Mouse (Mus musculus) heart, postnatal 0 days (tissue): ENCODE data around the gene Hadh. TPM values are rescaled to one million over a fixed set of nuclear protein-coding genes. Genes with fewer than 3 reads are reported as not detected.

Experiments used
- ATAC-seq: fragments of 200-750 bp; cut with Nextera tagmentation; 2 replicates; pipeline ENCODE4 v1.8.0; 2017; ENCODE audit warnings: low read depth, moderate number of reproducible peaks, moderate library complexity; ENCODE audit not compliant: insufficient read depth
- DNase-seq: peaks from one replicate; pipeline ENCODE4 v3.0.0-alpha.2; 2016; ENCODE audit warnings: low spot score
- H3K27ac ChIP-seq: fragments of 300-500 bp; sonication (generic); 2 replicates; pipeline ENCODE4 v1.5.1; 2014; ENCODE audit warnings: low read depth, mild to moderate bottlenecking
- H3K27me3 ChIP-seq: fragments of 300-500 bp; sonication (generic); 2 replicates; pipeline ENCODE4 v1.6.1; 2014; ENCODE audit warnings: low read length, mixed read lengths; ENCODE audit not compliant: control insufficient read depth, insufficient read depth
- H3K36me3 ChIP-seq: fragments of 300-500 bp; sonication (generic); replicated peaks from 2 replicates; pipeline ENCODE4 v1.6.1; 2014; ENCODE audit warnings: low read length, mixed read lengths; ENCODE audit not compliant: control insufficient read depth, insufficient read depth
- H3K4me1 ChIP-seq: fragments of 300-500 bp; sonication (generic); 2 replicates; pipeline ENCODE4 v1.6.1; 2014; ENCODE audit warnings: antibody characterized with exemption; ENCODE audit not compliant: control insufficient read depth, insufficient read depth
- H3K4me2 ChIP-seq: fragments of 300-500 bp; sonication (generic); 2 replicates; pipeline ENCODE4 v1.6.1; 2014; ENCODE audit warnings: low read depth, mild to moderate bottlenecking, low read length, moderate library complexity
- H3K4me3 ChIP-seq: fragments of 300-500 bp; sonication (generic); 2 replicates; pipeline ENCODE4 v1.5.1; 2014; ENCODE audit warnings: low read depth, low read length
- H3K9ac ChIP-seq: fragments of 300-500 bp; sonication (generic); replicated peaks from 2 replicates; pipeline ENCODE4 v1.6.1; 2014; ENCODE audit warnings: low read depth, low read length, mixed read lengths
- H3K9me3 ChIP-seq: fragments of 300-500 bp; sonication (generic); replicated peaks from 2 replicates; pipeline ENCODE4 v1.6.1; 2016; ENCODE audit warnings: low read length; ENCODE audit not compliant: control insufficient read depth
- CTCF ChIP-seq: IDR thresholded peaks from 2 replicates; pipeline ENCODE4 v1.5.1; 2016; ENCODE audit warnings: antibody characterized with exemption, control low read depth, low read depth
- EP300 ChIP-seq: IDR thresholded peaks from 2 replicates; pipeline ENCODE4 v1.6.1; 2016; ENCODE audit warnings: antibody characterized with exemption, low read depth
- WGBS: fragments of 180-500 bp; shearing (Covaris S2); extraction: QIAGEN DNeasy Blood & Tissue Kit; methylation state at CpG from one replicate; pipeline ENCODE4 v1.1.7; 2014; 5-methylcytosine and 5-hydroxymethylcytosine counted together
- polyA plus RNA-seq: library from polyadenylated mRNA; unstranded; fragments of >200 nt; fragmentation: Nextera tagmentation; extraction: Ambion mirVana; gene quantifications from 2 replicates; pipeline ENCODE4 v1.2.1, GENCODE M21; 2015
- total RNA-seq: library from RNA; depleted of rRNA; stranded (reverse); fragments of >200 nt; gene quantifications from 2 replicates; pipeline ENCODE4 v1.2.3, GENCODE M21; 2014; ENCODE audit warnings: low replicate concordance

Hadh gene
- total and polyA plus RNA-seq, 2 experiments from 2014 or later = 237 to 433 TPM

DNA sequence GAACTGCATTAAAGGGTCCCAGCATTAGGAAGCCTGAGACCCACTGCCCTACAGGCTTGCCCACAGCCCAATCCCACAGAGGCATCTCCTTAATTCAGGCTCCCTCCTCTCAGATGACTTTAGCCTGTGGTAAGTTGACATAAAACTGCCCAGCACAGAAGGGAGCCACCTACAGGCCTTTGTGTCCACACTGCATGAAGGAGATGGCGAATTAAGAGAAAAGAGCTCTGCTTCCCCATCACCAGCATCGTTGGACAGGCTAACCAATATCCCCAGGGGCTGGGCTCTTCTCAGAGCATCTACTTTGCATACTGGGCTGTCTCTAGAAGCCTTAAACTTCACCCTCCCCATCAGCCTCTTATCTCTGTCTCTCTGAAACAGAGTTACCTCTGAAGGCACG lies 22.6 kb upstream of the Hadh start:
- H3K4me3 ChIP-seq = no peak overlapping the region
- H3K27me3 ChIP-seq = no peaks in the 10 kb centered on the region
- H3K36me3 ChIP-seq = peaks cover 22% of the 10 kb centered on the region; the same call in 1 of the 2 replicates
- H3K9ac ChIP-seq = no peak overlapping the region
- no peak overlapping the region for H3K4me2 ChIP-seq
- ATAC-seq = no peak
- 51% methylated on average over 3 of the region's 3 CpGs for WGBS
- DNase-seq = no peak
- TF ChIP-seq EP300 (no peak), CTCF (peak; percentile 16; the same call in 1 of the 2 replicates)
- H3K9me3 ChIP-seq = no peaks in the 10 kb centered on the region
- H3K27ac ChIP-seq = no peak overlapping the region
- peaks cover 11% of the 10 kb centered on the region for H3K4me1 ChIP-seq

DNA sequence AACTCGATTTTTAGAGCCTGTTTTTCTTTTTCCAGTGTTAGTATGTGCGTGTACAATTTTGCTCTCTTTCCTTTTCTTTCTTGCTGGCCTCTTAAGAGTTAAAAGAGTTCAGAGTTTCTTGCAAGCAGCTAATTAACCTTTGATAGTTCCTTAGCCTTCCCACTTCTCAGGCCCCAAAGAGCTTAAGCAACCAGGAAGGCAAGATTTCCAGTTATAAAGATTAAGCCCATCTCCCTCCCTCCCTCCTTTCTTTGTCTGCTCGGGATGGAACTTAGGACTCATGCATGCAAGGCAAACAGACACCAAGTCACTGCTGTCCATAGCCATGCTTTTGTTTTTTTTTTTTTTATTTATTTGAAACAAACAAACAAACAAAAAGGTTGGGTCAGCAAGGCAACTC lies 21.1 kb upstream of the Hadh start:
- Histone ChIP-seq H3K27me3 (no peaks in the 10 kb centered on the region), H3K27ac (no peak overlapping the region), H3K4me3 (no peak overlapping the region), H3K4me1 (peaks cover 11% of the 10 kb centered on the region), H3K36me3 (peaks cover 21% of the 10 kb centered on the region; the same call in 1 of the 2 replicates), H3K9me3 (no peaks in the 10 kb centered on the region), H3K9ac (no peak overlapping the region), H3K4me2 (no peak overlapping the region)
- WGBS = 74% methylated on average over 3 of the region's 3 CpGs
- no peak for TF ChIP-seq EP300
- no peak for TF ChIP-seq CTCF
- ATAC-seq = no peak
- DNase-seq = no peak

DNA sequence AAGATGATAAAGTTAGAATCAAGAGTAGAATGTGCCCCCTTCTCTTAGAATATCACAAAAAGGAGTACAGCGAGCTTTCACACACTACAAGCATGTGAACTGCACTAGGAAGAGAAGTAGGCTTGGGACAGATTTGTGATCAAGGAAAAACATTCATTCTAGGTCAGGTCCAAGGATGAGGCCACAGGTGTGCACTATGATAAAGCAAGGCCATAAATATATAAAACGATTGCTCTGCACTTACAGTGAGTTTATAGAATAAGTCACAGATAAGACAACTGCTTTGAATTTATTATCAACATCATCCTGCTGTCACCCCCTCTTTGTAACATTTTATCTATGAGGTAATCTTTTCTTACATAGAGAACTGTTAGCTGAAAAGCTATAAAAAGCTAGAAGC lies 20.4 kb upstream of the Hadh start:
- 81% methylated on average over 2 of the region's 2 CpGs for WGBS
- Histone ChIP-seq H3K27me3 (no peaks in the 10 kb centered on the region), H3K36me3 (peaks cover 15% of the 10 kb centered on the region; the same call in 1 of the 2 replicates), H3K4me1 (peaks cover 11% of the 10 kb centered on the region), H3K9ac (no peak overlapping the region), H3K27ac (no peak overlapping the region), H3K9me3 (no peaks in the 10 kb centered on the region), H3K4me2 (no peak overlapping the region), H3K4me3 (no peak overlapping the region)
- ATAC-seq = no peak
- no peak for DNase-seq
- TF ChIP-seq EP300 (no peak), CTCF (no peak)

DNA sequence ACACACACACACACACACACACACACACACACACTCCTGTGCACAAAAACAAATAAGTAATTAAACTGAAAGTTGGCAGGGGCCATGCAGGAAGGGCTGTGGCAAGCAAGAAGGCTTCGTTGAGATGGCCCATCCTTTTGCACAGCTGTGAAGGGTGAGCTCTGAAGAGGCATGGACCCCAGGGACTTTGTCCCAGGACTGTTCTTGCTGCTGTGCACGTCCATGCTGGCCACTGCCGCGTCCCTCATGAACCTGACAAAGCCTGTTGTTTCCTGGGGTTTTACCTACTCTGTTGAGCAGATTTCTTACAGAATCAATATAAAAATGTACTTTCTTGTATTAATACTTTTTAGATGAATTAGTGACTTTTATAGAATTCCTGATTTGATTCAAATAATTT lies 20.0 kb upstream of the Hadh start:
- H3K27me3 ChIP-seq = no peaks in the 10 kb centered on the region
- WGBS = 85% methylated on average over 4 of the region's 4 CpGs

DNA sequence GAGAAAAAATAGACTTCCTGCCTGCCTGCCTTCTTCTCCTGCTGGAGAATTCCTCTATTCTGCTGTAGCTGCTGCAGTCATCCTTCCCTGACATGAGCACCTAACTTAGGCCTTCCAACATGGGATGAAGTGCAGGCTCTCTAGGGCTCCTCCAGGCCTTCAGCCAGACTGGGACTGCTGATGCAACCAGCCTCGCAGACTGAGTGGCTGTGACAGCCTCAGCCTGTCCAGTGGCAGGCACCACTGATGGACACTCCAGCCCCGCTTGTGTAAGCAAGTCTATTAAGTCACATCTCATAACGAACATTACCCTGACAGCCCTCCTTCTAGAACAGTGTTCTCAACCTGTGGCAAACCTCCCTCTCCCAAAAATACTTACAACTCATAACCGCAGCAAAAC lies 2.2 kb upstream of the Hadh start:
- Histone ChIP-seq H3K27ac (no peak overlapping the region), H3K4me3 (no peak overlapping the region), H3K9ac (no peak overlapping the region), H3K4me1 (peaks cover 12% of the 10 kb centered on the region), H3K4me2 (no peak overlapping the region), H3K9me3 (no peaks in the 10 kb centered on the region), H3K36me3 (no peaks in the 10 kb centered on the region), H3K27me3 (no peaks in the 10 kb centered on the region)
- WGBS = 87% methylated on average over 4 of the region's 4 CpGs
- no peak for ATAC-seq
- DNase-seq = no peak
- no peak for TF ChIP-seq CTCF

More for the DNA sequence above, 20.0 kb upstream of the Hadh start:
- no peak overlapping the region for H3K4me3 ChIP-seq
- H3K36me3 ChIP-seq = peaks cover 12% of the 10 kb centered on the region; the same call in 1 of the 2 replicates
- H3K27ac ChIP-seq = no peak overlapping the region
- H3K4me1 ChIP-seq = peaks cover 11% of the 10 kb centered on the region
- DNase-seq = no peak
- no peak overlapping the region for H3K4me2 ChIP-seq
- TF ChIP-seq CTCF = no peak
- ATAC-seq = no peak
- no peaks in the 10 kb centered on the region for H3K9me3 ChIP-seq
- H3K9ac ChIP-seq = no peak overlapping the region

DNA sequence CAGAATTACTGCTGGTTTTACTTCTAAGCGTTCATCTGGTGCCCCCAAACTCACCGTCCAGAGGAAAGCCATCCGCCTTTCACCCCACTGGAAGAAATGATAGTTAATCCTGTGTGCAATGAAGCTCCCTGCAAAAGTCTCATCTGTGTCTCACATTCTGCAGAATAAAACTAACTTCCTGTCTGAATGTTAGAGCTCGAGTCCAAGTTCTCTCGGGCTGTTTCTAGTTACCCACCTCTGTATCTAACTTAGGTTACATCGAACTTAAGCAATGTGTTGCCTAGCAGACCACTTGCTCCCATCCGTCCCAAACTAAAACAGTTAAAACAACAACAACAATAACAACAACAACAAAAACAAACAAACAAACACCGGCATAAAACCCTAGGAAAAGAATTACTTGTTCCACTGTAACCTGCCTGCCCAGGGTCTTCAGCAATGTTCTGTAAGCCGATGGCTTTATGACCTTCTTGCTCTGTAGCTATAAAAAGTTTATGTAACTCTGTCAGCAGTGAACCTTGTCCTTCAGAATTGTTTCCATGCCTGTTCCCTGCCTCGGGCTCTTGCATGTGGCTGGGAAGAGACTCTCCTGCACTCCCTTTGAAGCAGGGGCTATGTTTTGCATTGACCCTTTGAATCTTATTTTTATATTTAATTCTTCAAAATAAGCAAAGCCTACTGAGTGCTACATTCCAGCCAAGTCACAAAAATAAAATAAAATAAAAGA lies 636 bp upstream of the Hadh start:
- WGBS = 18% methylated on average over 10 of the region's 10 CpGs

More for the DNA sequence above, 636 bp upstream of the Hadh start:
- H3K27me3 ChIP-seq = no peaks in the 10 kb centered on the region
- H3K27ac ChIP-seq = peak overlapping the region; percentile 90
- H3K4me1 ChIP-seq = peaks cover 19% of the 10 kb centered on the region
- peak overlapping the region; percentile 46 for H3K9ac ChIP-seq
- no peaks in the 10 kb centered on the region for H3K9me3 ChIP-seq
- DNase-seq (peak; percentile 34), ATAC-seq (no peak)
- H3K4me3 ChIP-seq = peak overlapping the region; percentile 77
- H3K36me3 ChIP-seq = no peaks in the 10 kb centered on the region
- H3K4me2 ChIP-seq = peak overlapping the region; percentile 71
- TF ChIP-seq EP300 (no peak), CTCF (no peak)
